Mouse (Mus musculus) inflammation-experienced regulatory T-cells, adult 6 months (primary cell): ENCODE measurements around the gene Stox2. TPM values are rescaled to one million over a fixed set of nuclear protein-coding genes. Genes with fewer than 3 reads are reported as not detected.

Source experiments
- ATAC-seq: one replicate; pipeline ENCODE4 v1.8.0; 2017
- polyA plus RNA-seq, 3 experiments: library from polyadenylated mRNA; unstranded; fragments of 100-300 nt; shearing (Covaris generic); gene quantifications; one replicate each; pipeline ENCODE4 v1.2.1; 2017

Stox2 gene
- polyA plus RNA-seq, 3 experiments from 2014 or later = 0.18 TPM; not detected in 2

- no peak for ATAC-seq
These were observed 265.0 kb downstream of the Stox2 start for GRCm38 (mm10) chr8:47181032-47181698.

GRCm38 (mm10) chr8:47180181-47180580 is 266.0 kb downstream of the Stox2 start:
- no peak for ATAC-seq

GRCm38 (mm10) chr8:47178785-47179184 is 267.4 kb downstream of the Stox2 start:
- ATAC-seq = no peak

- ATAC-seq = peak; percentile 55
These were observed 272.3 kb downstream of the Stox2 start for GRCm38 (mm10) chr8:47173823-47174222.

GRCm38 (mm10) chr8:47172848-47173247 is 273.3 kb downstream of the Stox2 start:
- peak; percentile 71 for ATAC-seq

GRCm38 (mm10) chr8:47160688-47161087 is 285.5 kb downstream of the Stox2 start:
- no peak for ATAC-seq

- no peak for ATAC-seq
These were observed 291.6 kb downstream of the Stox2 start for GRCm38 (mm10) chr8:47154521-47154920.

GRCm38 (mm10) chr8:47145258-47145657 is 300.9 kb downstream of the Stox2 start:
- no peak for ATAC-seq

- no peak for ATAC-seq
These were observed 310.1 kb downstream of the Stox2 start for GRCm38 (mm10) chr8:47136047-47136446.

- ATAC-seq = no peak
These were observed 310.6 kb downstream of the Stox2 start for GRCm38 (mm10) chr8:47135586-47135985.

- ATAC-seq = no peak
These were observed 311.4 kb downstream of the Stox2 start for GRCm38 (mm10) chr8:47134736-47135135.

GRCm38 (mm10) chr8:47133381-47133780 is 312.8 kb downstream of the Stox2 start:
- ATAC-seq = no peak

Other genes starting within 250 kb of the Stox2 start
- gene Trappc11, start 87.1 kb upstream of the Stox2 start, polyA plus RNA-seq = 10 to 100 TPM; 18.8 to 23.3 (median 20.9) TPM
- gene Rwdd4a, start 87.3 kb upstream of the Stox2 start, polyA plus RNA-seq = 10 to 100 TPM; 17.3 to 21.5 (median 21.0) TPM
- 1 to 10 TPM; 6.3 to 9.3 (median 8.0) TPM for gene Ing2, start 229.2 kb upstream of the Stox2 start, polyA plus RNA-seq